Mouse (Mus musculus) kidney, adult 2 months (tissue): Measurements from ENCODE around the gene Cacna1s.

ENCODE experiments used
- CTCF ChIP-seq: fragments of 200-500 bp; conservative IDR thresholded peaks from 2 replicates; pipeline ENCODE4 v1.5.1; 2011; ENCODE audit warnings: low read depth, mild to moderate bottlenecking, control low read depth, low read length, moderate library complexity, mixed read lengths; ENCODE audit not compliant: insufficient read depth, insufficient read length
- POLR2A ChIP-seq: fragments of 200-500 bp; IDR thresholded peaks from one replicate; pipeline ENCODE4 v1.6.1; 2011; ENCODE audit warnings: low read depth, low read length, control low read depth

DNA sequence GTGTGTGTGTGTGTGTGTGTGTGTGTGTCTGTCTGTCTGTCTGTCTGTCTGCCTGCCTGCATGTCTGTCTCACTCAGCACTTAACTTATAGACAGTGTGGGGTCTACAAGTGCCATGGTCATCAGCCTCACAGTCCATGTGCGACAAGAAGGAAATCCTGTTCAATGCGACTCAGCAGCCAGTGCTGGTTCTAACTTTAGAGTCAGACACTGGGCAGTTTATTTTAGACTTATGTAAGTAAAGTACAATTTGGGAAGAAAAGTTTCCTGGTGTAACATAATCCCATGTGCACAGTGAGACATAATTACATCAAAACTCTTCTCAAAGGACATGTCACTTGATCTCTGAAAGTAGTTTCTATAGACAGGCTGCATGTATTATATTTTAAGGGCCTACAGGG, 56.9 kb downstream of the Cacna1s start:
- no peak for TF ChIP-seq POLR2A
- no peak for TF ChIP-seq CTCF
